Mouse (Mus musculus) cerebellum, postnatal 25 days (tissue): ENCODE measurements around the gene Pigu.

Experiments used
- DNase-seq, 2 experiments: peaks; one replicate each; pipeline ENCODE4 v3.0.0; 2021; ENCODE audit warnings: mixed read lengths in 2 of 2

Pigu gene

DNA sequence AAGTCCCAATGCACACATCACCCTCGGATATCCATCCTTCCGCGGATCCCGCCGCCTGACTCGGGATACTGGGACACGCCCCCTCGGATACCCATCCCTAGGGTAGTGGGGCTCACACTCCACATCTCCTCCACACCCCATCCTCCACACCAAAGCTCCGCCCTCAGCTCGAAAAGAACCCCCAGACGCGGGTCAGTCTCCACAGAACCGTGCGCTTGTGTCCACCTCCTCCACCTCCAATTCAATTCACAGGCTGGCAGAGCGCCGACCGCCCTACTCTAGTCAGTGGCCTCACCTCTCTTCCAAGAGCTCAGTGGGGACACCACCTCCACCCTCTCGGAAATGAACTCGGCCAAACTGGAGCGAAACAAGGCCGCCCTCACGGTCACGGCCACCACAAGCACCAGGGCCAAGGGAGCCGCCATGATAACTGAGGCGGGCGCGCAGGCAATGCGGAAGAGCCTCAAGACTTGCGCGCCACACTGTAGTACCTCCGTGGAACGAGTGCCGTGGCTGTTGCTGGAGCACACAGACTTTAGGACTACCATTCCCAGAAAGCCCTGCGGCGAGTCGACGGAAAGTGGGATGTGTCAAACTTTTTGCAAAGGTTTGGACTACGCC lies at the start of gene Pigu:
Gene Pigu, minus strand, starts transcription at position 460 of the 621 bp plus-strand sequence.
- DNase-seq: peak; percentile 96

DNA sequence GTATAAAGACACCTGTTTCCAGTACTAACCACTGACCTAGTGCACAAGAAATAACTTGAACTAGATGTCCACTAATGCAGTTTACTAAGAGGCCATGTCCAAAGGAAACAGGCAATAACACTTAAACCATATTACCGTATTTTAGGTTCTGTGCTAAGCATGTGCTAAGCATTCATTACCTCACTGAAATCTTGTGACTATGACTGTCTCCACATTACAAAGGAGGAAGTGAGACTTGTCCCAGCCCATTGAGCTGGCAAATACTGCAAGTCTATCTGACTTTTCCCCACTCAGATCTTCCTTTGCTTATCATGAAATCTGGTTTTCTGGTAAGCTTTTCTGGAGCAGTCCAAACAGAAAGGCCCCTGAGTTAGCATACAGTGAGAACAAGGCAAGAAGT lies 47.4 kb upstream of the Pigu start:
- no peak for DNase-seq

DNA sequence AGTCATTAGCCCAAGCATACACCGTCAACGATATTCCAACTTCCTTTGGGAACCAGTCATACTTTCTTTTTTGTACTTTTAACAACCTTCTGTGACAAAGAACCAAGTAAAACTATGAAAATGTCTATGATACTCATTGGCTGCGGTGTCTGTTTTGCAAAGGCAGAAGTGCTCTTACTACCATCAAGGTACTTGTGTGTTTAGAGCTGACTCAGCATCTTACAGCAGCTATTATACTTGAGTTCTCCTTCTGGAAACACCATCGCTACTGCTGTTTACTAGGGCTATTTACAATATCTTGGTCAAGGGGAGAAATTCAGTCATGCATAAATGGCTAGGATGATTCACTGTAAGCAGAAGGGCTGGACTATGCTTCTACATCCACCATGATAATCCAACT lies 44.7 kb upstream of the Pigu start:
- DNase-seq: no peak

DNA sequence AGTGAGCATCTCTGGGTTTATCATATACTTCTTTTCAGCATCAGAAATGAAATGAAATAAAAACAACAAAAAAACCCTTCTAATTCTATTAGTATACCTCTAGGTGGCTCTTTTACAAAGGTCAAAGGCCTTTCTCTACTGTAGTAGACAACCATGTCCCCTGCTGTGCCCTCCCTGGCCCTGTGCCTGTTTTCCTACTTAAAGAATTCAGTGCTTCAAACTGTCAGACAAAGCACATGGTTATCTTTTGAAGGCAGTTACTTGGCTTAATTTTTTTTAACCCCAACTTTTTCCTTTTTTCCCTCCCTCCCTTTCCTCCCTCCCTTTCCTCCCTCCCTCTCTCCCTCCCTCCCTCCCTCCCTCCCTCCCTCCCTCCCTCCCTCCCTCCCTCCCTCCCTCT lies 43.0 kb upstream of the Pigu start:
- peak; percentile 69 to 87 for DNase-seq

- no peak for DNase-seq
These were observed 37.4 kb upstream of the Pigu start for GRCm38 (mm10) chr2:155394586-155394985.

GRCm38 (mm10) chr2:155388573-155388972 lies 31.3 kb upstream of the Pigu start:
- peak in 1 of 2 experiments; percentile 54 for DNase-seq

GRCm38 (mm10) chr2:155387052-155387451 lies 29.8 kb upstream of the Pigu start:
- DNase-seq: peak in 1 of 2 experiments; percentile 22

DNA sequence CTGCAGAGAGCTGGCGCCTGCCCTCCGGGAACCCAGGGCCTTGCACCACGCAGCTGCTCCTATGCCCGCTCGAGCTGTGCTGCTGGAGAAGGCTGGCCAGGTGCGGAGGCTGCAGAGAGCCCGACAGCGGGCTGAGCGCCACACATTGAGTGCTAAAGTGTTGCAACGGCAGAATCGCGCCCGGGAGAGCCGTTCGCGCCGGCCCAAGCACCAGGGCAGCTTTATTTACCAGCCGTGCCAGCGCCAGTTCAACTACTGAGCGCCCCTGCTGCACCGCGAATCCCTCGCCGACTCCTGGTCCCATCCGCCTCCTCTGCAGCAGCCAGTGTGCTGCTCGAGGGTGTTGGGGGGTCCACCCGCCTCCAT lies 29.3 kb upstream of the Pigu start:
- DNase-seq: peak; percentile 55 to 56

DNA sequence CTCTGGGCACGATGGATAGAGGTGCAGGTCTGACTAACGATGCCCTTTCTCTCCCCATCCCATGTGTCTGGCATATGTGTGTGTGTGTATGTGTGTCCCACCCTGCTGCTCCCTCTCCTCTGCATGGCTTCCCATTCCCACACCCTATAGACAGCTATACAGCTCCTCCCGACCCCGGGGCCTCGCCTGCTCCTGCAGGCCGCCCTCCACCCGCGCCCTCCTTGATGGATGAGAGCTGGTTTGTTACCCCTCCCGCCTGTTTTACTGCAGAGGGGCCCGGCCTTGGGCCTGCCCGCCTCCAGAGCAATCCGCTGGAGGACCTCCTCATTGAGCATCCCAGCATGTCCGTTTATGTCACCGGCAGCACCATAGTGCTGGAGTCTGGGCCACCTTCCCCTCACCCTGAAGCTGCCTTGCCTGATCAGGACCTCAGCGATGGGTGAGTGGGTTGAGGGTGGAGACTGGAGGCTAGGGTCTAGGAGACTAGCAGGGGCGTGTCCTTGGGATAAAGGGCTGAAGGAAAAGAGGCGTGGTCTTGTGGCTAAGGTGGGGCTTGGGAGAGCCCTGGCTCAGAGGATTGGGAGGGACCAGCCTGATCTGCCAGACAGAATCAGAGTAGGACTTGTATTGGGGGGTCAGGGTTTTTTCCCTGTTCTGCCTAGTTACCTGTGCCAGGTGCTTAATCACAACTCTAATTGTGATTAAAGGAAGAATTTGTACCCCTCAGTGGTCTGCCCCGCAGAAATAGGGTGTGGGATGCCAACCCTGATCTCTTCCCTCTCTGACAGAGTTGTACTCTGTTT lies 28.7 kb upstream of the Pigu start:
- DNase-seq: peak in 1 of 2 experiments; percentile 35

DNA sequence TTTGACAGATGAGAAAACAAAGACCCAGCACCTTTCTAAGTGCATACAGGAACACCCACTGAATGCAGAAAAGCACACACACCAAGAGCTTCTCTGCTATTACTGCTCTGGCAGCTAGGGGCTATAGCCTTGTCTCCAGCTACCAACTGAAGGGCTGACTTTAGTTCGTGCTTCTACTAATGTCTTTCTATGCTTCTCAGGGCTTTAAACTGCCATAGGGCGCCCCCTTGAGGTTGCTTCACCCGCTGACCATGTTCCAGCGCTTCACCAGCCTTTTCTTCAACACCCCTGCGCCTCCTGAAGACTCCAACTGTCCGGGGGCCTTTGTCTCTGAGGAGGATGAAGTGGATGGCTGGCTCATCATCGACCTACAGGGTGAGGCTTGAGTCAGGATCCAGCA lies 27.9 kb upstream of the Pigu start:
- peak; percentile 87 to 91 for DNase-seq

GRCm38 (mm10) chr2:155382791-155383438 lies 25.7 kb upstream of the Pigu start:
- peak; percentile 41 to 50 for DNase-seq

GRCm38 (mm10) chr2:155382332-155382700 lies 25.1 kb upstream of the Pigu start:
- no peak for DNase-seq

DNA sequence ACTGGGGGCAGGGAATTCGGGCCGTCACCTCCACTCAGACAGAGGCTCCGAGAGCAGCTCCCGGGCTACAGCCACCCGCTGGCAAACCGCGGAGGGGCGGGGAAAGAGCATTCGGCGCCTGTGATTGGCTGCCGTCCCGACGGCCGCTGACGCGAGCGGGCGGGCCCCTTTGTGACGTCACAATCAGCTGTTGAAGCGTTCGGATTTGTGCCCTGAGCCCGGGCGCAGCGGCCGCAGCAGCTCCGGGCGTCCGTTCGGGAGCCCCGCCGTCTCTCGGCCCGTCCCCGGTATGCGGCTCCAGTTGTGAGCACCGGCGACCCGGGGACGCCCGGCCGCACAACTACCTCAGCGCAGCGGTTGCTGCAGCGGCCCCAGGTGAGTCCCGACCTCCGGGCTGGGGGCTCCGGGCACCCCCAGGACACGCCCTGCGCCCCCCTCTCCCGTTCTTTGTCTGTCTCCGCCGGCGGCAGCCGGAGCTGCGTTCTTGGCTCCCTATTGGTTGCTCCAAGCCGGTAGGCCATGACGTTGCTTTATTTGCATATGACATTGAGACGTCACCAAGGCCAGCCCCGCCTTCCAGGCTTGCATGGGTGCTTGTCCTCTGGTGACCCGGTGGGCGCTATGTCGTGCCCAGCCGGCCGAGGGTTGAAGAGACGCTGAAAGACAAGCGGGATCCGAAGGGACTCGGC lies 24.6 kb upstream of the Pigu start:
- DNase-seq: peak; percentile 99

DNA sequence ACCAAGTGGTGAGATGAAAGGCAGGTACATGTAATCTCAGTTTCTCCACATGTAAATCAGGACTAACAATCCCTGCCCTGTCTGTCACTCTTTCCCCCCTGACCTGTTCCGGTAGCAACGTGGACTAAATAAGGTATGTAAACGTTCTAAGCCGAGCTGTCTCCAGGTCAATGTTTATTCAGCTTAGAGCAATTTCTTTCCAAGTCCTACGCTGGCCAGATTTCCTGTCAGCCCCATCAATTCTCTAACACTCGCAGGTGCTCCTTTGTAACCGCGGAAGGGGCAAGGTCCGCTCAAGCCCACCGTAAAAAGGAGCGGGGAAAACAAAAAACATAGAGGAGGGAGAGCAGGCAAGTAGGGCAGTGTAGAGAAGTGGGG lies 23.8 kb upstream of the Pigu start:
- peak in 1 of 2 experiments; percentile 50 for DNase-seq

GRCm38 (mm10) chr2:155380261-155381059 lies 23.2 kb upstream of the Pigu start, which contains the start of gene Trp53inp2:
TSS of gene Trp53inp2 (plus strand) at chr2:155381059.
- DNase-seq: peak; percentile 22 to 26

DNA sequence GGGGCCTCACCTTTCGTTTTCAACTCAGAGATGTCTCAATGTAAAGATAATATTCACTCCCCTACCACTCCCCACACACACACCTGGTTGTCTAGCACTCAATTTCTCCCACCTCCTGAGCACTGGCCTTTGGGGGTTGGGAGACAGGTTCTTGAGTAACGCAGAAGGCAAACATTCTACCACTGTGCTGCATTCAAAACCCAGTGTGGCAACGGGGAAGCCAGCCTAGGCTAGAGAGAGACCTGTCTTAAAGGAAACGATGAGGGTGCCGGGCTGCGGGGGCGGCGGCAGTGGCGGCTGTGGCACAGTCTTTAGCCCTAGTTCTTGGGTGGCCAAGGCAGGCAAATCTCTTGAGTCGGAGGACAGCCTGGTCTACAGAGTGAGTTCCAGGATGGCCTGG lies 19.0 kb upstream of the Pigu start:
- no peak for DNase-seq

DNA sequence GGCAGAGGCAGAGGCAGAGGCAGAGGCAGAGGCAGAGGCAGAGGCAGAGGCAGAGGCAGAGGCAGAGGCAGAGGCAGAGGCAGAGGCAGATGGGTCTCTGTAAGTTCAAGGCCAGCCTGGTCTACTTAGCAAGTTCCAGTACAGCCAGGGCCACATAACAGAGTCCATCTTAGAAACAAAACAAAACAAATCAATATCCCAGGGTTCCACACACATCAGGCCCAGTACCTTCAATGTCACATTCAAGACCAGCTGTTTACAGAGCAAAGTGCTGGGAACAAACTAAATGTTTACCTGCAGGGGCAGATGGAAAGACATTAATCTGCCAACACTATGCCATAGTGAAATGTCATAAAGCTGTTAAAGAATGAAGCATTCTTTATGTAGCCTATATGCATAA lies 17.3 kb upstream of the Pigu start:
- no peak for DNase-seq

DNA sequence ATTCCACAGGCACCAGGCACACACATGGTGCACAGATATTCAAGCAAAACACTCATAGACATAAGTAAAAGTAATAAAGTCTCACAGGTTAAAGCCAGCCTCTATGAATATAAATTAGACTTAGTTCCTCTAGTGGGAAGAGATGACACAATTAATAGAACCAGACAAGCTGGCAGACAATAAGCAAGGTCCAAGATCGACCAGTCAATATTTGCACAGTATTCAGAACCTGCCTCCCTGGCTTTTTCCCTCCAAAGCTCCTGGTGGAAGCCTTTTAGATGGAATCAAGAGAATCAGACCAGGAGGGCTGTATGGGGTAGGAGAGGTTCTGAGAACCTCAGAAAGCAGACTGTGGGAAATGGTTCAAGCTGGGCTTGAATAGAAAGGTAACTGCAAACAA lies 16.7 kb upstream of the Pigu start:
- no peak for DNase-seq

DNA sequence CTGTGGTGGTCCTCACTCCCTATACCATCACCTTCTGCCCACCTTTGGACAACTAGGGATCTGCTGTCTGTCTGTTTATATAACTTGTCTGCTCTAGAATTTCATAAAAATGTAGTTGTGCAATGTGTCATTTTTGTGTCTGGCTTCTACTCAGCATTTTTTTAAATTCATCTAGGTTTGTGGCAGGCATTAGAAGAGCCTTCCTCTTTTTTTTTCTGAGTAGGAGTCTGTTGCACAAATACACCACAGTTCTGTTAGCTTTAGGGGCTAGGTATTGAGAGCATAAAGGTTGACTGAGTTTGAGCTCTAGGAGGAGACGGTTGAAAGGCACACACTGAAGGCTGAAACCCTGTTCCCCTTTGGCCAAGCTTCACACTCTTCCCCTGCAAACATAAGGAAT lies 16.1 kb upstream of the Pigu start:
- no peak for DNase-seq

DNA sequence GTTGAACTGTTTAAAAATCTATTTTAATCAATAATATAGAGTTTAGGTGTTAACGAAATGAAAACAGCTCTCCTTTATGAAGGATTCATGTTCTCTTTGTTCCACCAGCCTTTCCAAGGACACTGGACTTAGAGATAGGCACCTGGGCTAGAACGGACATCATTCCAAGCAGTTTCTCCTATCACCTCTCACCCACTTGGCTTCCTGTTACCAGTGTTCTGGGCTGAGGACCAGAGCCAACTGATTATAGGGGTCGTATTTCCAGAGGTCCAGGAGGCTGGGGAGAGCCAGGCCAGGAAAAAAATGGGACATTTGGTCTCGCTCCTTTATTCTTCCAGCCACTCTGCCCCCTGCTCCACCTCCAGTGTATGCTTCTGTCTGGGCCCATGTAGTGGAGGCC lies 15.2 kb upstream of the Pigu start:
- DNase-seq: no peak

DNA sequence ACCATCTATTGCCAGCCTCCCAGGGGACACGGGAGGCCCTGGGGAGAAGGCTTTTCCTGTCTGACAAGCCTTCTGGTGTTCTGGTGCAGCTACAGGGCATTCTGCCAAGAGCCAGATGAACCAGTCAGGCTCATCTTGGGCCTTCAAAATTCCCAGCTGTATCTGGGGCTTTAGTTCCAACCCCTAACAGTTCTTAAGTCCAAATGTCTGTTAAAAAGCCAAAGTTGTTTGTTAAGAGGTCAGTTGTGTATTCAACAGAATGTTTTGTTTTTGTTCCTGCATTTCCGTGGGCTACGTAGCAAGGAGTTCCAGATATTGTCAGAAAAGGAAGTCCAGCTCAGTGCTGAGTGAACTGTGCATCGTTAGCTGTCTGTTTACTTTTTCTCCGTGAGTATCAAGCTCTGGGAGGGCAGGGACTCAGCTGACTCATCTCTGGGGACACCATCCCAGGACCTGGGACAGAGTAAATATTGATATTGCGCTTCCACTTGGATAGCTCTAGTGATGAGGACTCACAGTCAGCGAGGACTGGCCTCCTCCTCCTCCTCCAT lies 12.2 kb upstream of the Pigu start:
- DNase-seq: peak; percentile 17 to 35

DNA sequence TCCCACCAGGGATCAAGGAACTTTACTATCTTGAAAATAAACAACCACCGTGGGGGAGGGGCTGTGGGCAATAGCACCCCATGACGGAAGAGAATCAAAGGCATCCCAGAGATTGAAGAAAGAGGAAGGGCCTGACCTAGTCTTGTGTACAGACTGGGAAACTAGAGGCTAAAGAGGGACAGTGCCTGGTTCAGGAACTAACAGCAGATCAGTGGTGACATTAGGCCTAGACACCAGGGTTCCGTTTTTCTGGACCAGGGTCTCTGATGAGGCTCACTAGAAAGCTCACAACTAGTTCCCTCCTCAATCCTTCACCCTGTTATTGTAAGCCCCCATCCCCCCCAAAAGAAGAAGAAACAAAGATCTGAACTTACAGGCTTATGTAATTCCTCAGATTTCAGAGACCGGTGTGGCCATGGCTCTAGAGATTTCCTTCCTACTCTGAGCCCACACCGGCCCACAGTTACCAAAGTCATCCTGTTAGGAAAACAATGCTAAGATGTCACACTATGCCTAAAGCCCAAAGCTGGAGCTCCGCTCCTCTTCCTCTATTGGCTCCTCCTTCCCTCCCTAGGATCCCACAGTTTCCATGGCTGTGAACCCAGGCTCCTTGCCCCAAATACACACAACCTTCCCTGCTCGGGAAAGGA lies 10.5 kb upstream of the Pigu start:
- DNase-seq: no peak
